Mouse (Mus musculus) liver, postnatal 0 days (tissue): ENCODE data around the gene Dennd2a.
A peak's percentile ranks its signal among the peaks of the same experiment; 100 is the strongest.

ENCODE experiments used
- CTCF ChIP-seq: sonication (generic); IDR thresholded peaks from 2 replicates; pipeline ENCODE4 v1.5.1; 2016; ENCODE audit warnings: antibody characterized with exemption, low read depth
- EP300 ChIP-seq: IDR thresholded peaks from 2 replicates; pipeline ENCODE4 v1.6.1; 2016; ENCODE audit warnings: antibody characterized with exemption, low read depth, mild to moderate bottlenecking

GRCm38 (mm10) chr6:39483656-39484055, 74.0 kb downstream of the Dennd2a start:
- TF ChIP-seq CTCF (peak; percentile 29; the same call in 1 of the 2 replicates), EP300 (no peak)
